Mouse (Mus musculus) cortical plate, adult 2 months (tissue): ENCODE data around the gene Fads3. TPM values are rescaled to one million over a fixed set of nuclear protein-coding genes. Genes with fewer than 3 reads are reported as not detected.

ENCODE experiments used
- H3K27ac ChIP-seq: fragments of 200-500 bp; 2 replicates; pipeline ENCODE4 v1.5.1; 2012; ENCODE audit warnings: low read length, control low read depth, inconsistent platforms; ENCODE audit not compliant: insufficient read depth
- H3K4me1 ChIP-seq: fragments of 200-500 bp; 2 replicates; pipeline ENCODE4 v1.6.1; 2011; ENCODE audit warnings: low read length; ENCODE audit not compliant: control insufficient read depth, insufficient read depth
- H3K4me3 ChIP-seq: fragments of 200-500 bp; 2 replicates; pipeline ENCODE4 v1.5.1; 2011; ENCODE audit warnings: mild to moderate bottlenecking, low read length, control low read depth; ENCODE audit not compliant: insufficient read depth
- CTCF ChIP-seq: fragments of 200-500 bp; IDR thresholded peaks from 2 replicates; pipeline ENCODE4 v1.5.1; 2011; ENCODE audit warnings: mild to moderate bottlenecking, control low read depth, low read length; ENCODE audit not compliant: insufficient read depth; ENCODE audit errors: extremely low read depth
- POLR2A ChIP-seq: fragments of 200-500 bp; IDR thresholded peaks from 2 replicates; pipeline ENCODE4 v1.6.1; 2011; ENCODE audit warnings: mild to moderate bottlenecking, low read length, control low read depth; ENCODE audit not compliant: insufficient read depth; ENCODE audit errors: extremely low read depth
- polyA plus RNA-seq: library from polyadenylated mRNA; depleted of rRNA; stranded (reverse); fragments of >200 nt; gene quantifications from 2 replicates; pipeline ENCODE4 v1.2.3, GENCODE M21; 2012

The Fads3 gene
- polyA plus RNA-seq, 1 experiment: 44.5 TPM

DNA sequence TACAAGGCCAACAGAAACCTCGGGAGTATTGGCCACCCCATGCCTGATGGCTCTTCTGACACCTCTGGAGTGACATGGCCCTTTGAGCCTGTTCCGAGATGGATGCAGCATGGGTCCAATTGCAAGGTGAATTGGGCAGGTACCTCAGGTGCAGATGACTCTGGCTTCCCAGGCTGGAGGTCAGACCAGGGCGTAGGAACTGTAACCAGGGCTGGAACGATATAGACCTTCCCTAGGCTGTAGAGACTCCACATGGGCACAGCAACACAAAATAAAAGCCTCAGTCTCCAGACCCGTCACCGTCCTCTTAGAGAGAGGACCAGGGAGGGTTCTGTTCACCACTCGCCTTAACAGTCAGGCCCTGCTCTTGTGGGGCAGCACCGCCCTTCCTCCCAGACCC lies 20.9 kb downstream of the Fads3 start:
- Histone ChIP-seq H3K4me1 (no peaks in the 10 kb centered on the region), H3K4me3 (no peak overlapping the region), H3K27ac (no peak overlapping the region)
- TF ChIP-seq CTCF: no peak
- TF ChIP-seq POLR2A: no peak

DNA sequence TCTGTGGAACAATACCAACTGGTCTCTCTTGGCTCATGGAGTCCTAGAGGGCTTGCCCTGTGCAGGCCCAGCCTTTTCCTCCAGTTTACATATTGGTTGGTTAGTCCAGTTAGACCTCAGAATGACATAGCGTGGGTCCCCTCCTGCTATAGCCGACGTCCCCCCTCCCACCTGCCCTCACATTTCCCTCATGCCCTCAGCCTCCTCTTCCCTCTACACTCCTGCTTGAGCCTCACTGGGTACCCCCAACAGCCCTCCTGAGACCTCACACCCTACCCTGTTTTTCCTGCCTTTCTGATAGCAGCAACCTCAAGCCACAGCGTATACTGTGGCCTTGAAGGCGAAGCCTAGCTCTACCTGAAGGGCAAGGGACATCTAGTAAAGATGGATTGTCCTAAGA lies 21.5 kb downstream of the Fads3 start:
- TF ChIP-seq CTCF: no peak
- TF ChIP-seq POLR2A: no peak
- Histone ChIP-seq H3K4me1 (no peaks in the 10 kb centered on the region), H3K4me3 (no peak overlapping the region), H3K27ac (no peak overlapping the region)

DNA sequence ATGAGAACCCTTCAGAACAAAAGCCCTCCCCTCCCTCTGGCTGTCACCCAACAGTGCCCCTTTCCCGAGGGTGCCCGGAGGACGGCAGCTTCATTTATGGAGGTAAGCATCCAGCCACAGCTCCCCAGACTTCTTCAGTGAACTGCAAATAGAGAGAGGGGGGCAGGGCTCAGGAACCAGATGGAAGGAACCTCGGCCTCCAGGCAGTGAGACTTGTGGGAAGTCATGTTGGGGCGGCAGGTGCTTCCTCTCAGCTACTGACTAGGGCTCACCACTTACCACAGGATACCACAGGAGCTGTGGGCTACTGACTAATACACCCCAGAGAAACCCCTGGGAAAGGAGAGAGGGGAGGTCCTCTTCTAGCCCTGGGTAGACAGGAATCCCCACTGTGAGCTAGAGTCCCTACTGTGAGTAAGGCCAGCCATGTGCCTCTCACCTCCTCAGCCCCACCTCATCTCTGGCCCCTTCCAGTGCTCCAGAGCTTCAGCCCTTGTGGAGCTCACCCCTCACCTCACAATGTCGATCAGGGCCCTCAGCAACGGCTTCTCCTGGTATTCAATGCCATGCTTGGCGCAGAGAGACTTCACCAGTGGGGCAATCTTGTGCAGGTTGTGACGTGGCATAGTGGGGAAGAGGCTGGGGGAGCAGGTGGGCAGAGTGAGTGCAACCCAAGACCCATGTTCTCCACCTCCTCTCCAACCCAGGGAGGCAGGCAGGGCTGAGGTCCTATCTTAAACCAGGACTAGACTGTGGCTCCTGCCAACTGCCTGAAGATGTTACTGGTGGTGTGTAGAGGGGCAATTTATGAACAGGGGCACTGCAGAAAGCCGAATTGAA lies 23.0 kb downstream of the Fads3 start:
- TF ChIP-seq CTCF (no peak), POLR2A (no peak)
- Histone ChIP-seq H3K4me3 (no peak overlapping the region), H3K27ac (no peak overlapping the region), H3K4me1 (no peaks in the 10 kb centered on the region)

DNA sequence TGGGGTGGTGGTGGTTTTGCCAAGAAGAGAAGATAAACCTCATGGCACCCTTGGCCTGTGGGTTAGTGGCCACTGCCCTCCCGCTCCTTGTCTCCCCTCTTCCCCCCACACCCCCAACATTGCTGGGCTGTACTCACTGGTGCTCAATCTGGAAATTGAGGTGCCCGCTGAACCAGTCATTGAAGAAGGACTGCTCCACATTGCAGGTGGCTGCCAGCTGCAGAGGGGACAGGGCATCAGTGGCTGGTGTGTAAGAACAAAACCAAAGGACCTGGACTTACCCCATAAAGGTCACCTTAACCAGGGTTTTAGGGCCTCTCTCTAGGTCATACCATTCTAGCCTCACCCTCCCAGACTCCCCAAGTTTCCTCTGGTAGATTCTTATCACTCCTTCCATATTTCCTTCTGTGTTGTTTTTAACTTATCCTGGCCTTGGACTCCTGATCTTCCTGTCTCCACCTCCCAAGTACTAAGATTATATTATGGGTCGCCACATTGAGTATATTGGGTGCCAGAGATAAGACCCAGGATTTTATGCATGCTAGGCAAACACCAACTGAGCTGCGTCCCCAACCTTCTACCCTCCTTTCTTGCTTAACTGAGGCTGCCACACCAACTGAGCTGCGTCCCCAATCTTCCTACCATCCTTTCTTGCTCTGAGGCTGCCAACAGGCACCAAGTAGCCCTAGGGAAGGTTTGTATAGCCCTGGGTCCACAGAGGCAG lies 24.3 kb downstream of the Fads3 start:
- H3K4me1 ChIP-seq: no peaks in the 10 kb centered on the region
- no peak overlapping the region for H3K4me3 ChIP-seq
- no peak overlapping the region for H3K27ac ChIP-seq
- TF ChIP-seq POLR2A: no peak
- TF ChIP-seq CTCF: no peak

DNA sequence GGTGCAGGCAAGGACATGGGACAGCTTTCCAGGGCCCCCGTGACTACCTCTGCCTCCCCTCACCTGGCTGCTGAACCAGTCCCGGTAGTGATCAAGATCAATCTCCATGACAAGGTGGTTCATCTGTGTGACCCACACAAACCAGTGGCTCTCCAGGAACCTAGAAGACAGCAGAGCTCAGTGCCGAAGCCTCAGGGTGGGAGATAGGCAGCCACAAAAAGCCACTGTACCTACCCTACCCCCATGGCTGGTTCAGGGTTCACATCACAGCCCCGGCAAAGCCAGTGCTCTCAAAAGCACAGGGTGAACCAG lies 24.8 kb downstream of the Fads3 start:
- Histone ChIP-seq H3K4me3 (no peak overlapping the region), H3K4me1 (no peaks in the 10 kb centered on the region), H3K27ac (no peak overlapping the region)
- TF ChIP-seq CTCF: no peak
- TF ChIP-seq POLR2A: no peak

DNA sequence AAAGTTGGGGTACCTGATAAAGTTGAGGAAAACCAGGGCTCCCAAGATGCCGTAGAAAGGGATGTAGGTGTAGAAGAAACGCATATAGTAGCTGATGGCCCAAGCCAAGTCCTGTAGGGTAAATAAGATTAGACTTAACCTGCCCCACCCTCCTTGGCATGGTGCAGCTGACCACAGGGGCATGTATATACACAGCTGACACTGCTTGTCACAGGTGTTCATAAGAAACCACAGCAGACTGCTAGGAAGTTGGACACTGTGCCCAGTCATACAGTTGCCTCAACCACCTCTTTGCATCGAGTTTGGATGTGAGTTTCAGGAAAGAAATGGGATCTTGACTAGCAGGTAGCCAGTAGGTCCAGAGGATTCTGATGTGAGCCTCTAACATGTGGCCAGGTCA lies 25.1 kb downstream of the Fads3 start:
- H3K4me3 ChIP-seq: no peak overlapping the region
- TF ChIP-seq CTCF (no peak), POLR2A (no peak)
- no peaks in the 10 kb centered on the region for H3K4me1 ChIP-seq
- H3K27ac ChIP-seq: no peak overlapping the region

DNA sequence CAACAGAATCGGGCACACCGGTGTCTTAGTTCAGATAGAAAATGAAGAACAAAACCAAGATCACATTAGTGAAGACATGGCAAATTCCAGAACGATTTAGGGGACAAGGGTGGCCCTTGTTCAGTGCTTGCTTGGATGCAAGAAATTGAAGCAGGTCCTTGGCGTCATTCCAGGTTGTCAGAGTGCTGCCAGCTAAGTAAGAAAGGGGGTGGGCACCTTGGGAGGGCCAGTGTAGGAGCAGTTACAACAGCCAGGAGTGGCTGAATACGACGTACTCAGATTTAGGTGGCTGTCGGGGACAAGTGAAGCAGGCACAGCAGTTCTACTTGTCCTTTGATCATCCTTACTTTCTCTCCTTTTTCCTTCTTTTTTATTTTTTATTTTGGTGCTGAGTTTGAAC lies 26.3 kb downstream of the Fads3 start:
- TF ChIP-seq CTCF (no peak), POLR2A (no peak)
- Histone ChIP-seq H3K27ac (no peak overlapping the region), H3K4me1 (no peaks in the 10 kb centered on the region), H3K4me3 (no peak overlapping the region)

DNA sequence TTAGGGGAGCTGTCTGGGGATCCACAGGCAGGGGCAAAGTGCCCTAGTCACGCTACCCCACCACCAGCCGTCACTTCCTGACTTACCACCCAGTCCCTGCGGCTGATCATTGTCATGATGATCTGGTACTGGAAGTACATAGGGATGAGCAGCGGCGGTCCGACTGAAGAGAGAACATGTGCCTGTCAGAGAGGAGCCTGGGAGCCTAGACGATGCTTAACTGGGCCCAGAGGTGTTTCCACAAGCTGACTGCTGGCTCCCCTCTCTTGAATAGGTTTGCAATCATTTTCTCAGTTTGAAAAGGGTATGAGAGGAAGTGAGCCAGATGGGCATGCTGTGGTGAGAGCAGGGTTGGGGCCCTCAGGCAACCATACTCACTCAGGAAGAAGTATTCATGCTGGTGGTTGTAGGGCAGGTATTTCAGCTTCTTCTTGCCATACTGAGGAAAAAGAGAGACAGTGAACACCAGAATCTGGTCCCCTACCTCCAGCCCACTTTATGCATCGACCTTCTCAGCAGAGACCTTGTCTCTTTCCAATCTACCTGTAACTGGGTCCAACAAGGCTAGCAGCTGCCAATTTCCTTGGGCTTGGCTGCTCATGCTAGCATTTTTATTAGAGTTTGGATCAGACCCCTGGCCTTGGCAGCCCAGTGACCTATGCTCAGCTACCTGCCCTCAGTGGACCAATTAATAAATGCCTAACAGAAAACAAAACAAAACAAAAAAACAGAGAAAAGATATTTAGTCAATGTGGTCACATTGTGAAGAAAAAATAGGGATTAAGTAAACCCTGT lies 29.0 kb downstream of the Fads3 start:
- TF ChIP-seq POLR2A (no peak), CTCF (no peak)
- H3K4me3 ChIP-seq: no peak overlapping the region
- no peaks in the 10 kb centered on the region for H3K4me1 ChIP-seq
- H3K27ac ChIP-seq: 0 out of 2 replicates have a peak overlapping the region, but pooled peaks have one; percentile 12

DNA sequence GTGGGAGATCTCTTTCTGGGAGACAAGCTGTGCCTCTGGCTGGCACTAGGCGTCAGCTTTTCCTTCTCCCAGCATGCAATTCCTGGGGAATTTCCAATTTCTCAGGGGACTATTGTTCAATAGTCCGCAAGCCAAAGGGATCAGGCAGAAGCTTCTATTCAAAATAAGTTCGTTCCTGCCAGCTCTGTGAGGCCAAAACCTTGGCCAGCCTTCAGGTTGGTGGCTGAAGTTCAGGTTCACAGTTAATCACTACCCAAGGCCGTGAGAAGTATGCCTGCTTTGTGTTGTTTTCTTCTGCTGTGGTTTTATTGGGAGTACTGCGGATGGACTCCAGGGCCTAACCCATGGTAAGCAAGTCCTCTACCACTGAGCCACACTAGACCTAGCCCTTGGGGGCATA lies 29.8 kb downstream of the Fads3 start:
- no peak for TF ChIP-seq POLR2A
- no peaks in the 10 kb centered on the region for H3K4me1 ChIP-seq
- H3K27ac ChIP-seq: 0 out of 2 replicates have a peak overlapping the region, but pooled peaks have one; percentile 12
- H3K4me3 ChIP-seq: no peak overlapping the region
